Mouse (Mus musculus): ENCODE measurements around the gene Nhej1. TPM values are rescaled to one million over a fixed set of nuclear protein-coding genes. Genes with fewer than 3 reads are reported as not detected.

Gene Nhej1
- polyA plus RNA-seq, 1 experiment from 2014 or later, result 3.5 TPM

DNA sequence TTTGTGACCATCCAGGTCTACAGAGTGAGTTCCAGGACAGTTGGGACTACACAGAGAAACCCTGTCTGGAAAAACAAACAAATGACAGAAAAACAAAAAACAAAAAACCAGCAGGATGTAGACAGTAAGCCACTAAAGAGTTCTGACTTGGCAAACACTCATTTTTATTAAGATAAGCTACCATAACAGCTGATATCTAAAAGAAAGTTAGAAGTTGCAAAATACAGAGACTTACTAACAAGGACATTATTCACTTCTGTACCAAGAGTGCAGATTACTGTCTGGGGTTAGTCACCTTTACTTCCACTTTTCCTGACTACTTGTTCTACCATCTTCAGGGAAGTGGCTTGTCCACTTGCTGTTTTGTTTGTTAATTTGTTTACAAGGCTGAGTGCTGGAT is 34.0 kb upstream of the Nhej1 start:
- no peak overlapping the region for H3K4me2 ChIP-seq (replicated peaks; ENCODE audit: low read depth)
- H3K4me3 ChIP-seq (ENCODE audit: low read depth, low read length), result no peak overlapping the region
- no peaks in the 10 kb centered on the region for H3K4me1 ChIP-seq (replicated peaks; ENCODE audit: control insufficient read depth, insufficient read depth)
- no peaks in the 10 kb centered on the region for H3K9me3 ChIP-seq (ENCODE audit: control insufficient read depth, low read length)
- no peaks in the 10 kb centered on the region for H3K27me3 ChIP-seq (ENCODE audit: control insufficient read depth, insufficient read depth, low read length)
- no peak overlapping the region for H3K27ac ChIP-seq (replicated peaks)
- TF ChIP-seq CTCF (IDR thresholded peaks at IDR 0.05; ENCODE audit: low read depth), result no peak
- no peak for TF ChIP-seq EP300 (optimal IDR thresholded peaks at IDR 0.05)
- H3K9ac ChIP-seq (ENCODE audit: low read length), result no peak overlapping the region
- no peak for ATAC-seq (ENCODE audit: low FRiP score, low TSS enrichment)
- DNase-seq (ENCODE audit: low spot score), result no peak
- no peaks in the 10 kb centered on the region for H3K36me3 ChIP-seq (ENCODE audit: control insufficient read depth, insufficient read depth, low read length)

DNA sequence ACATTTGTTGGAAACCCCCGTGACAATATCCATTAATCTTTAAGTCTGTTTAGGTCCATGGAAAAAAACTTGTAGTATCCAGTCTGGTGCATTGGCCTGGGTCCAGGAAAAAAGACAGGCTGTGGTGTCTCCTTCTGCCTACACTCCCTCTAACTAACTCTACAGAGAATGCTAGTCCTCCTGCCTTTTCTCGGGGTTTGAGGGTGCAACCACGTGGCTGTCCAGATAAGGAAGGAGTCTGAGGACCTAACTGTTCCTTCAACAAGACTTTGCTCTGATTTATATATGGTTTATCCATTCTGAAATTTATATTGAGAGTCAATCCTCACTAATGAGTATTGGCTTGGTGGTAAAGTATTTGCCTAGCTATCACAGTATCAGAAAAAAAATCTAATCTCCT is 30.8 kb upstream of the Nhej1 start:
- TF ChIP-seq EP300 (optimal IDR thresholded peaks at IDR 0.05) (no peak), CTCF (IDR thresholded peaks at IDR 0.05; ENCODE audit: low read depth) (no peak)
- Histone ChIP-seq H3K4me3 (ENCODE audit: low read depth, low read length) (no peak overlapping the region), H3K4me1 (replicated peaks; ENCODE audit: control insufficient read depth, insufficient read depth) (no peaks in the 10 kb centered on the region), H3K9ac (ENCODE audit: low read length) (no peak overlapping the region), H3K27ac (replicated peaks) (no peak overlapping the region), H3K36me3 (ENCODE audit: control insufficient read depth, insufficient read depth, low read length) (no peaks in the 10 kb centered on the region), H3K9me3 (ENCODE audit: control insufficient read depth, low read length) (no peaks in the 10 kb centered on the region), H3K4me2 (replicated peaks; ENCODE audit: low read depth) (no peak overlapping the region), H3K27me3 (ENCODE audit: control insufficient read depth, insufficient read depth, low read length) (no peaks in the 10 kb centered on the region)
- ATAC-seq (ENCODE audit: low FRiP score, low TSS enrichment) (no peak), DNase-seq (ENCODE audit: low spot score) (no peak)
- WGBS, result 38% methylated on average over 3 of the region's 3 CpGs

DNA sequence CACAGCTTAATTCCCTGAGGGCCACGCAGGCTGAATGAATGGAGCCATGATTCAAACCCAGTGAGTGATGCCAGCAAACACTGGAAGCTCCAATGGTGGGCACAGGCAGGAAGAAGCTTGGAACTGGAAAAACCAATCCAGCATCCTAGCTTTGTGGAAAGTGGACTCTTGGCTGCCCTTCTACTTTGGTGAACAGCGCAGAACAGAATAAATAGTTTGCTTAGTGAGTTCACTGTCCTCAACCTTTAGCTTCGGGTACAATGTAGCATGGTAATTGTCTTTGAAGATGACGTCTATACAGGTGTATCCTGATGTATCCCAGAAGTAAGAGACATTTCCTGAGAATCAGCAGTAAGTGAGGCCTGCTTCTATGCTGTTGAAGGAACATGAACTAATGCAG is 23.7 kb upstream of the Nhej1 start:
- ATAC-seq (ENCODE audit: low FRiP score, low TSS enrichment) (no peak), DNase-seq (ENCODE audit: low spot score) (no peak)
- Histone ChIP-seq H3K27me3 (ENCODE audit: control insufficient read depth, insufficient read depth, low read length) (no peaks in the 10 kb centered on the region), H3K9me3 (ENCODE audit: control insufficient read depth, low read length) (no peaks in the 10 kb centered on the region), H3K36me3 (ENCODE audit: control insufficient read depth, insufficient read depth, low read length) (peaks cover 34% of the 10 kb centered on the region), H3K4me2 (replicated peaks; ENCODE audit: low read depth) (no peak overlapping the region), H3K4me1 (replicated peaks; ENCODE audit: control insufficient read depth, insufficient read depth) (no peaks in the 10 kb centered on the region), H3K27ac (replicated peaks) (no peak overlapping the region), H3K9ac (ENCODE audit: low read length) (no peak overlapping the region), H3K4me3 (ENCODE audit: low read depth, low read length) (no peak overlapping the region)
- TF ChIP-seq EP300 (optimal IDR thresholded peaks at IDR 0.05) (no peak), CTCF (IDR thresholded peaks at IDR 0.05; ENCODE audit: low read depth) (no peak)
- WGBS, result 87% methylated on average over 4 of the region's 4 CpGs

DNA sequence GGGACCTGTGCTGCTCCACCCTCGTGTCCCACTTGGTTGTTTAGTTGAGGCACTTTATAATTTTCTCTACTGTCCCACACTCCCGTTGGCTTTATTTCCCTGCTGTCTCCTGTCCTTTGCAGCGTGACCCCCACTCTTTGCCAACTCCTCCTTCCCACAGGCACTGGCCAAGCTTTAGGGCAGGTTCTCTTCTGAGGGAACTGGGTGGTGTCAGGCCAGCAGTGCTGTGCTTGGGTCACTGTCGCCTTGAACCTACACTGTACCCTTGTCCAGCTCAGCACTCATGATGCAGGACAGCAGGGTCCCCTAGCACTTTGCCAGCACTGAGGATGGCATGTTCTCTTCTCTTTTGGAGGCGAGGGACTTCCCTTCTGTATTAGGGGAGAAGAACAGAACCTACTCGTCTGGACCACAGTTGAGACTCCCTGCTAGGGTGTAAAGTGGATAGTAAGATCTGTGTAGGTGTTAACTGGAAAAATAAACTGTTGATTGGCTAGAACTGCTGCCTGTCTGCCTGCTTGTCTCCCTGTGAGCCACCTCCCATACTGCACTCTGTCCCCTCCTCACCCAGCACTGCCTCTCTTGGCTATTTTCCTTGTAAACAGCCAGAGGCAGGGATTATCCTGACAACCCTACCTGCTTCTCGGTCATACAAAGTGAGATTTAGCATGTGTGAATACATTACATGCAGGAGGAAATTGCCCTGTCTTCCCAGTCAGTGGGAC is 22.6 kb upstream of the Nhej1 start:
- Histone ChIP-seq H3K9ac (ENCODE audit: low read length) (no peak overlapping the region), H3K9me3 (ENCODE audit: control insufficient read depth, low read length) (no peaks in the 10 kb centered on the region), H3K4me3 (ENCODE audit: low read depth, low read length) (no peak overlapping the region), H3K4me2 (replicated peaks; ENCODE audit: low read depth) (no peak overlapping the region), H3K27ac (replicated peaks) (no peak overlapping the region), H3K36me3 (ENCODE audit: control insufficient read depth, insufficient read depth, low read length) (peaks cover 34% of the 10 kb centered on the region), H3K27me3 (ENCODE audit: control insufficient read depth, insufficient read depth, low read length) (no peaks in the 10 kb centered on the region), H3K4me1 (replicated peaks; ENCODE audit: control insufficient read depth, insufficient read depth) (0 out of 2 replicates have a peak, but pooled peaks cover 3% of the 10 kb centered on the region)
- 77% methylated on average over 7 of the region's 7 CpGs for WGBS
- ATAC-seq (ENCODE audit: low FRiP score, low TSS enrichment) (no peak), DNase-seq (ENCODE audit: low spot score) (no peak)
- no peak for TF ChIP-seq EP300 (optimal IDR thresholded peaks at IDR 0.05)
- TF ChIP-seq CTCF (IDR thresholded peaks at IDR 0.05; ENCODE audit: low read depth), result no peak

DNA sequence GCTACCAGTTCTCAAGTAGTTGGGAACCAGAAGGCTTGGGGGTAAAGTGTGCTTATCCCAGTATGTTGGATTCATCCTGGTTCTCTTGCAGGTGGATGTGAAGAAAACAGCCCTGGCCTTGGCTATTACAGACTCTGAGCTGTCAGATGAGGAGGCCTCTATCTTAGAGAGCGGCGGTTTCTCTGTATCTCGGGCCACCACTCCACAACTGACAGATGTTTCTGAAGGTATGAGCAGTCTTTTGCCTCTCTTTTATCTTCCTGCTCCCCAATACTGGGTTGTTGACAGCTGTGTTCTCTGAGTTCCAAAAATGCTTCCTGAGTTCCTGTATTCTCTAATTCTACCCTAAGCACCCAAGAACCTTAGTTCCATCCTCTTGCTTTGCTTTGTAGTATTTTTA is 20.6 kb upstream of the Nhej1 start:
- 96% methylated on average over 3 of the region's 3 CpGs for WGBS
- no peak for TF ChIP-seq EP300 (optimal IDR thresholded peaks at IDR 0.05)
- no peak for TF ChIP-seq CTCF (IDR thresholded peaks at IDR 0.05; ENCODE audit: low read depth)

More for the DNA sequence above, 20.6 kb upstream of the Nhej1 start:
- Histone ChIP-seq H3K27ac (replicated peaks) (no peak overlapping the region), H3K9ac (ENCODE audit: low read length) (no peak overlapping the region), H3K9me3 (ENCODE audit: control insufficient read depth, low read length) (no peaks in the 10 kb centered on the region), H3K4me1 (replicated peaks; ENCODE audit: control insufficient read depth, insufficient read depth) (0 out of 2 replicates have a peak, but pooled peaks cover 3% of the 10 kb centered on the region), H3K36me3 (ENCODE audit: control insufficient read depth, insufficient read depth, low read length) (peaks cover 33% of the 10 kb centered on the region), H3K4me2 (replicated peaks; ENCODE audit: low read depth) (no peak overlapping the region), H3K27me3 (ENCODE audit: control insufficient read depth, insufficient read depth, low read length) (no peaks in the 10 kb centered on the region), H3K4me3 (ENCODE audit: low read depth, low read length) (no peak overlapping the region)
- DNase-seq (ENCODE audit: low spot score) (no peak), ATAC-seq (ENCODE audit: low FRiP score, low TSS enrichment) (no peak)
